Mouse (Mus musculus) mature B cell (primary cell): ENCODE measurements around the gene Gstm1.
"Not testable (repeated sequence)": the region's sequence is repeated elsewhere in the genome, so short reads cannot be mapped to it uniquely, and the experiment has no call there.

Experiments
- in situ Hi-C: fragments of 300-500 bp; cut with MboI; formaldehyde crosslinking; loops from 2 replicates; pipeline ENCODE4 v1.14.3; 2019

The Gstm1 gene

GRCm38 (mm10) chr3:108017473-108018189 is at the start of gene Gstm1:
TSS of gene Gstm1 (minus strand) at chr3:108017973.
- in situ Hi-C loops, result no loop called here

DNA sequence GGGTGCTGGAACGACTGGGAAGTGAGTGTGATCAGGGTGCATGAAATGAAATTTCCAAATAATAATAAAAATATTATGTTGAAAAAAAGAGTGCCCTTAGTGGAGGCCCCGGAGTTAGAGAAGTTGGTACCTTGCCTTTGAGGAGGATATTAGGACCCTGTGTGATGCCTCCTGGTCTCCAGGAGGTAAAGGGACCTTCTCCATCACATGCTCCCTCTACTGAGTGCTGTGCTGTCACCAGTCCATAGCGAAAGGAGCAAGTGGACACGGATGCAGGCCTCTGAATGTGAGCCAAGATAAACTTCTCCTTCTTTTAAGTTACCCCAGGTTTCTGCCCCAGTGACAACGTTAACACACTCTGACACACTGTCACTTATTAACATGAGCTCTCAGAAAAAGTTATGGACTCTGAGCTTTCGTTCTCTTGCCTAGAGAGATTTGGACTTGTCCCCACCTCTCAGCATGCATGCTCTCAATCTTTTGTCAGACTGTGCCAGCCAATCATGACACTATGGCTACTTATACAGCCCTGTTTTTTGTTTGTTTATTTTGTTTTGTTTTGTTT is 49.7 kb upstream of the Gstm1 start:
- in situ Hi-C loops, result no loop called here

DNA sequence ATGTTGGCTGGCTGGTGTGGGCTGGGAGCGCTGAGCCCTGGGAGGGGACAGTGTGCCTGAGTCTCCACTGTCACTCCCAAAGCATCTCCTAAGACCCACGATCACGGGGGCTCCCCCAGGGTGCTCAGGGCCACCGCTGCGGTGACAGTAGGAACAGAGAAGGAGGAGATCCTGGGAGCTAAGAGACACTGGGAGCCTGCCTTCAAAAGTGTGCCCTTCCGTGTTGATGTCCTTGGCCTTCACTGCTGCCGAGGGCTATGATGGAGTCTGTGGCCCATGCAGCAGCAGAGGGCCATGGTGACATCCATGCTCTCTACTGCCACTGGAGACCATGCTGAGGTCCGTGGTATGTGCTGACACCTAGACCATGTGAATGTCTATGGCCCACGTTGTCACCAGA is 47.8 kb upstream of the Gstm1 start:
- in situ Hi-C loops, result no loop called here

DNA sequence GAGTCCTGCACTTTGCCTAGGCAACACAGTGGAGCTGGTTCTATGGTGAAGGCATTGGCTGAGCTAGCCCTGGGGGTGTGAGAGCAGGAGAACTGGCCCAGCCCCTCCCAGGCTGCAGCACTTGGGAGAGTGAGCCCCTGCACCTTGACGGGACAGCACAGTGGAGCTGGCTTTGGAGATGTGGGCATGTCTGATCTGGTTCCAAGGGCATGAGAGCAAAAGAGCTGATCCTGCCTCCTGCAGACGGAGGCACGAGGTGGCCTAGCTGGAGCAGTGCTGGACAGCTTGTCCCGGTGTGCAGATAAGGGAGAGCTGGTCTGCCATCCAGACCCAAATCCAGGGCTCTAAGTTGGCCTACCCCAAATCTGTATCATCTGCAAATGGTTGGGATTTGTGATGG is 46.9 kb upstream of the Gstm1 start:
- in situ Hi-C loops, result no loop called here

DNA sequence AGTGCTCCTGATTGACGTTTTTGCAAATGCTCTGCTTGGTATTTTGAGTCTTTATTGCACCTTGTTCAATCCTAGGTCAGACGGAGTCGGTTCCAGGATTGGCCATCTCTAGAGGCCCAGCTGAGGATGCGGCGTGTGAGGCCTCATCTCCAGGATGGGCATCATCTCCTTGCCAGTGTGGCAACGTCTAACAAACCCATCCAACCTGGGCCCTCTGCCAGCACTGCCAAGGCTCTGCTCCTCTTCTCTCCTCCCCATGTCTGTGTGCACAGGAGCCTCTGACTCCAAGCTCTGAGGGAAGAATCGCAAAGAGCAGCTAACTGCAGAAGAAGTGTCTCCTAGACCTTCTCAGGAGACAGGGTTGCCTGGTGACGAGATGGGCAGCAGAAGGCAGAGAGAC is 44.9 kb upstream of the Gstm1 start:
- in situ Hi-C loops, result no loop called here

DNA sequence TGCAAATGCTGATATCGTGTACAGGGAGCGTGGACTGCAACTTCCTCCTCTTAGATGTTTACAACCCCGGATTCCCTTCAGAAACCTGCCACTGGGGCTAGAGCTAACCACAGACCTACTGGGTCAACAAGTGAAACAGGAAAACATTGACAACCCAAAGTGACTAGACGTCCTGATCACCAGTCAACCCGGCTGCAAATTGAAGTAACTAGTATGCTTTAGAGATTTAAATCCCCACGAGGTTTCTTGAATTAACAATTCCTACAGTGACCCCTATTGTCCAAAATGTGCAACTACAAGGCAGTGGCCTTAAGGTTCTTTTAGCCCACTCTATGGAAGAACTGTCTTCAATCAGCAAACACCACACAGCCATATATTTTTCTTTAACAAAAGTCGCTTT is 43.6 kb upstream of the Gstm1 start:
- in situ Hi-C loops, result no loop called here

DNA sequence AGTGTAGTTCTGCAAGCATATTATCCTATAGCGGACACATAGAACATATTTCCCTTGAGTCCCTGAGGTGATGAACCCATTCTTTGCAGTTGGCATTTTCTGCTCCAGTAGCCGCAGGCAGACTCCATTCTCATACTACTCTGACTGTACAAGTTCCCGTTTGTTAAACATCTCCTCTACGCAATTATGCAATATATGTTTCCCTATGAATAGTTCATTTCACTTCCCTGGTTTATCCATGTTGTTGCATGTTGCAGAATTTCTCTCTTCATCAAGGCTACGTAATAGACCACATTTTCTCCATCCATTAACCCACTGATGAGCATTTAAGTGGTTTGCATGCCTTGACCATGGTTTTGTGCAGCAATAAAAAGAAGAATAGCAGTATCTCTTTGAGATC is 32.7 kb upstream of the Gstm1 start:
- in situ Hi-C loops, result no loop called here

DNA sequence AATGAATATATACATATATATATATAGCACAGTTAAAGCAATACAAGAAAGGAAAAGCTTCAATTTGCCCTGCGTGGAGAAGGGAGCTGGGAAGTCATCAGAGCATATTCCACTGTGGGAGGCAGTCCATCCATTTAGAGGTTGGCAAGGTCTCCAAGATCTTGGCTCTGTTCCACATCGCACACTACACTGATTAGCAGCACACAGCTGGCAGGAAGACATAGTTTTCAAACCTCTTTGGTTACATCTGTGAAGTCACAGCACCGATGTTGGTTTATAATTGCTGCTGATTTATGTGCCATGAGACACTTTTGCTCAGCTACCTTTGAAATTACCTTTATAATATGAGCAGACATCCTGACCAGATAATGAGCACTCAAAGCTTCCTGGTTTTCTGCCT is 30.5 kb upstream of the Gstm1 start:
- in situ Hi-C loops, result no loop called here

DNA sequence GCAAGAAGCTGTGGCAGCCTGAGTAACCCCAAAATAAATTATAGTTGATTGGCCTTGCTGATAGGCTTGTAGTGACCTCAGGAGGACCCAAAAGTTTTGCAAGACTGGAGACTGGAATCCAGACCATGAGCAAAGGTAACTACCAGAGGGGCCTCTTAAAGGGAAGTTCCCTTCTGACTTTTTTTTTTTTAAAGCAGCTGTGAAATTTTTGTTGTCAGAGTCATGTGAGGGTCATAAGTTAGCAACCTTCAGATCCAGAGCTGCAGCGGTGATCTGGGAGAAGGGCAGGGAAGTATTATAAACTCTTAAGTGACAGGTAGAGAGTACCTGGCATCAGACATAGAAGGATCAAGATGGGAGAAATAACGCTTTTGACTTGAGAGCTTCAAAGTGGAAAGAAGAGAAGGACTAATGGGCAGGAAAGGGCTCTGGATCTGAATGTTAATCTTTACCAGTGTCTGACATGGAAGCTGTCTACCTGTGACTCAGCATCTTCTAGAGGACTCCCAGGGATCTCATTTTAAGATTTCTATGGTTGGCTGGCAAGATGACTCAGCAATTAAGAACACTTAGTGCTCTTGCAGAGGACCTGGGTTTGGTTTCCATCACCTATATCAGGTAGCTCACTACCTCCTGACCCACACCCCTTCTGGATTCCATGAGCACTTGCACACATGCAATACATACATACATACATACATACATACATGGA is 29.3 kb upstream of the Gstm1 start:
- in situ Hi-C loops, result no loop called here

DNA sequence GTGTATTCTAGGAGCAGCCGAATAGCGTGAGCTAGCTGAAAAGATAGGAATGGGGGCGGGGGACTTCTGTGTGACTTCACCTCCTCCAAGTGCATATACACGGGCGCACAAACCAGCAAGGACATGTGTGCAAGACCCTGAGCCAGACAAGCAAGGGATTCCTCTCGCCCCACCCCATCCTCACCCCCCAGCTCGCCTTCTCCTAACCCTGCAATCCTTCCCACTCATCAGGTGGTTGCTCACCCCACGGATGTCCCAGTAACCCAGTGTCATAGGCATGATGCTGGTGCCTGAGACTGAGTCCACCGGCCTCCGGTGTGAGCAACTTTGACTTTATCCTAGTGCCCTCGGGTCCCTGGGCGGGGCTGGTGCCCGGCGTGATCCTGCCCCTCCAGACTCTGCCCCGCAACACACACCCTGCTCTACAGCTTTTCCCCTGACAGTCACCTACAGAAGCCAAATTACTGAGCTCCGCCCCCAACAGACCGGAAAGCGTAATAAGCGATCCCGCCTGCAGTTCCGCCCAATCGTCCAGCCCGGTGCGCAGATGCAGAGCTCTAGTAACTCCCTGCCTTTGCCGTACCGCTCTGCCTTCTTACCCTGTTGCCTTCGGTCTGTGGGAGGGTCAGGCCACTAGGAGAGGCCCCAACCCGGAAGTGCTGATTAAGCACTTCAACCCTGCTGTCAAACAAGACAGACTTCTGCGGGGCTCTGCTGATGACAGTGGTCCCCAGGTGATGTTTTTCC is 26.8 kb upstream of the Gstm1 start, which contains the start of gene Gstm4:
TSS of gene Gstm4 (minus strand) at position 501 of the 747 bp plus-strand sequence.
- in situ Hi-C loops, result no loop called here

DNA sequence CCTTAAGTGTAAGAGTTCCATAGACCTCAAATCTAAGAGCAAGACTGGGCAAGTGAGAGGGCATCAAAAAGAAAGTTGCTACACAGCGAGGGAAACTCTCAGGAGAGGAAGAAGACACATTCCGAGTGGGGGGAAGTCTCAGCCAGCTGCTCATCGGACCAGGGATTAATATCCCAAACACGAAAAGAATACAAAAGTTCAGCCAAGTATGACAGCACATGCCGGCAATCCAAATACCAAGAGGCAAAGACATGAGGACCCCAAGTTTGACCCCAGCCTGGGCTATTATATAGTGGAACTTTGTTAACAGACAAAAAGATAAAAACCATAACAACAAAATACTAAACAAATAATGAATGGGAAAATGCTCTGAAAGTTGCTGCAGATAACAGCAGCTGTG is 15.4 kb upstream of the Gstm1 start:
- in situ Hi-C loops, result no loop called here

DNA sequence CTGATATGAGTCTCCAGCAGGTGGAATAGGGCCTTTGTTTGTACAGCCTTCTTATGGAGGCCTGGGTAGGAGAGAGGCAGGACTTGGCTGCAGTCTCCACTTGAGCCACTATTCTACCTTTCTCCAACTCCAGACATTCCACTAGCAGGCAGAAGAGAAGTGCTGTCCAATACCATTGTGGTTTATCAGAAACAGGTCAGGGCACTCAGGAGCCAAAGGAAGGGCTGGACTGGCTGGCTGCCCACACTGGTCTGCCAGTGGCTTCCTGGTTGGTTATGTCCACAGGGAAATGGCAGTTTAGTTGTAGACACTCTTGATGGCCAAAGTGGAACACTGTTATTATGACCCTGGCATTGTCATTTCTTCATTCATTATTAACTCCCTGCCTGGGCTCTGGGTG is 14.3 kb upstream of the Gstm1 start:
- in situ Hi-C loops, result no loop called here

DNA sequence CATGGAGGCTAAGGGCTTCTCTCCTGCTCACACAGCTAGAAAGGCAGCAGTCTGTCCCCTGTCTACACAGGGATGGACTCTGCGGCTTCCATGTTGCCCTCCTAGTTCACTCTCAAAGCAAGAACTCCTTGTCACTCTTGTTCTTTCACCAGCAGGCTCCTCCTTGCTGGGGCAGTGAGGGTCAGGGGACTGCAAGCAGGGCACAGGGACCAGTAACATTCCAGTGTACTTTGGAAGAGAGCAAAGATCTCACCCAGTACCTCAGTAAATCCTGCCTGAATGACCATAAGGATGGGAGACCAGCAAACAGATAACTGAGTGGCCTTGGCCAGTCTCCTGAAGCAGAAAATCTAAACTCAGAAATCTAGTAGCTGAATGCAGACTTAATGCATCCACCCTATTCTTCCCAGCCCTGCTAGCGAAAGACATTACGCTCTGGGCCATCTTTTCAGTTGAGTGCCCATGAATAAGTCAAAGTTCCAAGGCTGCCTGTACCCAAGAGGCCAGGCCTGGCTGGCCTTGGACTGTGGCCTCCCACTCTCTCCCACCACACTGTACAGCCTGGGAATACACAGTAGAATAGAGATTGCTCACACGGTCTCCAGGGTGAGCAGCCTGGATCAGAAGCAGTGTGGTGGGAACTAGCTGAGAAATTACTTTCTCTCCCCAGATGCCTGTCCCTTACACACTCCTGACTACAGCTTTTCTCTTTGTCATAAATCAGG is 11.0 kb upstream of the Gstm1 start:
- in situ Hi-C loops, result no loop called here

DNA sequence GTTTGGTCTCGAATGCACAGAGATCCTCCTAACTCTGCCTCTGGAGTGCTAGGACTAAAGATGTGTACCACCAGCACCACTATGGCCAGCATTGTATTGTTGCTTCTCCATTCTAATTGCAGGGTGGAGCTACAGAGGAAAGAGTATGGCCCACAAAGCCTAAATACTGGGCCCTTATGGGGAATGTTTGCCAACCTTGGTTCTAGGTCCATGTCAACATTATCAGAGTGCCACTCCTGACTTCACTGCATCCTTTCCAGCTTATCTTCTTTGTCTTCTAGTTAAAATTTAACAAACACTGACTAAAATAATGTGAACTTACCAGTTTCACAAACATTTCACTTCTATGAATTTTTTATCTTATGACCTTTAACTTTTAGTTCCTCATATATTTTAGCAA is 8.8 kb upstream of the Gstm1 start:
- in situ Hi-C loops, result no loop called here

GRCm38 (mm10) chr3:108026049-108026448 is 8.3 kb upstream of the Gstm1 start:
- in situ Hi-C loops, result no loop called here

DNA sequence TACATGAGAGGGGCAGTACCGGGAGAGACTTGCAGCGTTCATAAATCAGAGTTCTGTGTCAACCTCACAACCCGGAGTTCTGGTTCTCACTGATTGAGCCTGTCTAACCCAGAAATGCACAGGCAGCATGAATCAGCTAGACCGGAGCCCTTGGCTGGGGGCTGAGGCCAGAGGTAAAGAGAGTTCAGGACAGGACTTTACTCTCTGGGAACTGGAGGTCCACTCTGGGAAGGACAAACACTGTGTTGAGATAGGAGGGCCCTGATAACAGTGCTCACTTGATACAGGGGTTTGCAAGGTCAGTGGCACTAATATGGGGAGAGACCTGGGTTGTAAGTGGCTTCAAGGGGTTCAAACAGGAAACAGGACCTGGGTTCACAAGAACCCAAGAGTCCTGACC is 7.5 kb upstream of the Gstm1 start:
- in situ Hi-C loops, result no loop called here

DNA sequence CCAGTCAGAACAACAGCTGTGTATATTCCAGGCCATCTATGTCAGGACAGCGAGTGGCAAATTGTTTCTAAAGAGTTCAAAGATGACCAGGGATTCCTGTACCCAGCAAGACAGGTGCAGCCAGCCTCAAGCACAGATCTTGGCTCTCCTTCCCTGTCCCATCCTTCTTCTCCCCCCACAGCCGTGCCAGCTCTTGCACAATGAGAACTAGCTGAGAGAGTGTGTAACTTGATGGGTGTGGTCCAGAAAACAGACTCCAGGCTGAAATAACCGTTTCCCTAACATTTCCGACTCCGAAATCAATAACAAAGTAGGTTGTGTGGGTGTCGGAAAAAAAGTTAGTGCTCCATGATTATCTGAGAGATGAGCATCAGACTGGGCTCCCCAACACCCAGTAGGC is 4.9 kb upstream of the Gstm1 start:
- in situ Hi-C loops, result no loop called here

- in situ Hi-C loops, result not testable (repeated sequence)
Observed at GRCm38 (mm10) chr3:108020351-108021022, 2.7 kb upstream of the Gstm1 start.

DNA sequence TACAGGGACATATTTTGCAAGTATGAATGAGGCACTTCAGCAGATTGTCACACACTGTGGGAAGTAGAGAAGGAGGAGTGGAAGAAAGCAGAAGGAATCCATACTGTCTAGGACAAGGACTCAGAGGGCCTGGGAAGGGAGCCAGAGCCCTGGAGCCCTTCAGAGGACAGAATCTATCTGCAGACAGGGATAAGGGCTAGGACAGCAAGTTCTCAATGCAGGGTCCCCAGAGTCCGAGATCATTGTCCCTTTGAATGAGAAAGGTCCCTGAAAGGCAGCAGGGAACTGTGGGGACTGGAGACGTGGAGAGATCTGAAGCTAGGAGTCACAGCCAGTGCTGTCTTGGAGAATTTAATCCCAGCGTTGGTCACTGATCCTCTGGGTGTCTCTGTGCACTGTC is 1.5 kb upstream of the Gstm1 start:
- in situ Hi-C loops, result not testable (repeated sequence)

DNA sequence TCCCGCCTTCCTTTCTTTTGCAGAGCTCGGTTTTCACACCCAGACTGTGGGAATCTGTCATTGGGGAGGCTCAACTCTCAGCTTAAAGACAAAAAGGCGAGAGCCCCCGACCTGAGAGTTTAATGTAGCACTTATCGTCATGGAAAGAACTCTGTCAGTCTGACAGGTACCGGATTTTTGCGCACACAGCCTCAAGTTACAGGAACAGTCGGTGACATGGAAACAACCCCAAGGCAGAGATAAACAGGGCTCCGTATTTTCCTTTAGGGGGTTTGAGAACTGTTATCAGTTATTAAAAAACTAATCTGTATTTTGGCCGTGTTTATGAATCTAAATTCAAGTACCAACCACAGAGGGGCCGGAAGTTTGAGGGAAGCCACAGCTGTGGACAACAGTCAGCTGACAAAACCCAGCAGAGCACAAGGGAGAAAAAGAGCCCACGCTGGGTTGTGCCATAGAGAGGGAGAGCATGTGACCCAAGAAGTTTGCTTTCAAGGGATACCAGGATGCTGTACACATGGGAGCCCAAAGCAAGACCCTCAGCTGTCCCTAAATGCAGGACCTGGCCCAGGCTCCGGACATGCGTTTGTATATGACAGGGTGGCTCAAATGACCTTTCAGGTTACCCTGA is 532 bp upstream of the Gstm1 start:
- in situ Hi-C loops, result no loop called here

DNA sequence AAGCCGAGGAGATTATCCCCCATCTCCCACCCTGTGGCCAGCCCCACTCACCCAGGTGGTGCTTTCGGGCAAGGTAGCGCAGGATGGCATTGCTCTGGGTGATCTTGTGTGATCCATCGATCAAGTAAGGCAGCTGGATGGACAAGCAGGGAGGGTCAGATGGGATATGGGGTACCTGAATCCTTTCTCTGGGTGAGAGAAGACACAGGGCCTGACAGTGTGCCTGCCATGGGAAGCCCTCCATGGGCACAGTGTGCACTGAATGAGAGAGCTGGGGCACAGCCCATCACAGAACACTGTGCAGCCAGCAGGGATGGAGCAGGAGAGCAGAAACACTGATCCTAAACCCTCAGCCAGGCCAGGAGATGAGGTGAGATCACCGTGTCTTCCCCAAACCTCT is 1.3 kb downstream of the Gstm1 start:
- in situ Hi-C loops, result not testable (repeated sequence)
